11 mouse cellular contexts compared by ENCODE assay signal in the genomic region with DNA sequence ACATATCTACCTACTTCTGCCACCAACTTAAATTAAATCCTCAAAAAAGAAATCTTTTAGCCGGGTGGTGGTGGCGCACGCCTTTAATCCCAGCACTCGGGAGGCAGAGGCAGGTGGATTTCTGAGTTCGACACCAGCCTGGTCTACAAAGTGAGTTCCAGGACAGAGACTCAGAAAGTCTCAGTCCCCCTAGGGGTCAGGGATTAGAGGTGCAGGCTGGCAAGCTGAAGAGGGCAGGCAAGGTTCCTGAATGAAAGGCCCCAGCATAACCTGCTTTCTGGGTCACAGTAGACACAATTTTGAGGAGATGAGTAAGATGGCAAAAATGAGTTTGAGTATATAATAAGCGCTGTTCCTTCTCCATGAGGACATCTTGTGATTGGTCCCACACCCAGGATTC. TPM values are rescaled to one million over a fixed set of nuclear protein-coding genes. Genes with fewer than 3 reads are reported as not detected.
A peak's percentile ranks its signal among the peaks of the same experiment; 100 is the strongest.
DNase-seq lines count a peak whose midpoint lies in the region; ATAC-seq and TF ChIP-seq lines count a peak whose summit lies in the region.
"Had no signal": no experiment of that assay in that cellular context is flagged by ENCODE, and none has a peak within 500 bp of the region (broad histone marks: within the 10 kb centered on the region; RNA-seq: fewer than 3 reads in every experiment).

No protein-coding gene starts in this region.

- H3K4me1 ChIP-seq in kidney, postnatal 0 days (replicated peaks; ENCODE audit: insufficient read depth, low read length) = no peaks in the 10 kb centered on the region
- H3K4me1 ChIP-seq: limb, embryonic 12.5 days; midbrain, embryonic 15.5 days had no signal

- no peak for ATAC-seq in kidney, postnatal 0 days (replicated peaks; ENCODE audit: low FRiP score, low read depth)
- peak; percentile 84 for ATAC-seq in megakaryocyte-erythroid progenitor cell, adult 5-6 weeks (replicated peaks; ENCODE audit: low FRiP score, low TSS enrichment, poor library complexity, severe bottlenecking)
- ATAC-seq: midbrain, embryonic 15.5 days had no signal

- TF ChIP-seq CTCF in kidney, postnatal 0 days (IDR thresholded peaks at IDR 0.05; ENCODE audit: low read depth) = peak; percentile 40

- H3K9ac ChIP-seq in kidney, postnatal 0 days (ENCODE audit: low read depth, low read length) = no peak overlapping the region
- H3K9ac ChIP-seq: heart, embryonic 12.5 days; limb, embryonic 12.5 days; midbrain, embryonic 15.5 days had no signal

- no peaks in the 10 kb centered on the region for H3K27me3 ChIP-seq in kidney, postnatal 0 days (ENCODE audit: insufficient read depth, low read length)
- H3K27me3 ChIP-seq: heart, embryonic 12.5 days; limb, embryonic 12.5 days; midbrain, embryonic 15.5 days had no signal

- H3K4me2 ChIP-seq in kidney, postnatal 0 days (ENCODE audit: low read length) = no peak overlapping the region
- H3K4me2 ChIP-seq: heart, embryonic 12.5 days; limb, embryonic 12.5 days; midbrain, embryonic 15.5 days had no signal

- H3K36me3 ChIP-seq in kidney, postnatal 0 days (ENCODE audit: insufficient read depth, low read length) = peaks cover 51% of the 10 kb centered on the region

- intact Hi-C loops in gastrocnemius, postnatal 36 days (cut with DNase I) = loop anchor here (5.0 kb wide), 1 partner anchor 108 kb away; no protein-coding TSS in a partner anchor

- H3K27ac ChIP-seq in kidney, postnatal 0 days = no peak overlapping the region
- H3K27ac ChIP-seq: limb, embryonic 12.5 days; midbrain, embryonic 15.5 days had no signal

- H3K9me3 ChIP-seq in kidney, postnatal 0 days (replicated peaks; ENCODE audit: low read length) = no peaks in the 10 kb centered on the region
- H3K9me3 ChIP-seq: heart, embryonic 12.5 days; limb, embryonic 12.5 days; midbrain, embryonic 15.5 days had no signal

- no peak overlapping the region for H3K4me3 ChIP-seq in kidney, postnatal 0 days (replicated peaks; ENCODE audit: low read depth, low read length)
- H3K4me3 ChIP-seq: heart, embryonic 12.5 days; limb, embryonic 12.5 days; midbrain, embryonic 15.5 days had no signal

- no peak for DNase-seq in kidney, postnatal 0 days (ENCODE audit: low spot score)
- DNase-seq in kidney, adult 9 months = no peak
- DNase-seq in CD4-positive, CD25-positive, alpha-beta regulatory T cell, adult 2 months (ENCODE audit: low read depth, low spot score) = peak; percentile 67
- DNase-seq in ZHBTc4 (ENCODE audit: low read depth, low spot score) = peak; percentile 65
- DNase-seq in urinary bladder, postnatal 25 days (ENCODE audit: low spot score) = no peak
- no peak for DNase-seq in right cerebral cortex, postnatal 36 days (ENCODE audit: low spot score in 2 of 2)
- DNase-seq in gastrocnemius, postnatal 36 days = no peak

- WGBS in kidney, postnatal 0 days = 95% methylated on average over 6 of the region's 6 CpGs

RNA-seq across cellular contexts. Expression of a gene that starts 9.1 kb away (rescaled TPM):
- polyA plus RNA-seq in kidney, postnatal 0 days (2015; fragmentation: Nextera tagmentation; extraction: Ambion mirVana) = 22.8 and 24.9 TPM in 2 replicates
- 4.2 and 6.5 TPM in 2 replicates for total RNA-seq in megakaryocyte-erythroid progenitor cell, adult 5-6 weeks (2014; fragmentation: Nextera tagmentation)
- 5.0 and 8.7 TPM in 2 replicates for total RNA-seq in megakaryocyte-erythroid progenitor cell, adult 5-6 weeks (2017)
- total RNA-seq in gastrocnemius, postnatal 36 days (2021) = 10 to 100 TPM; 12.7 to 13.5 TPM

RNA-seq across cellular contexts. Expression of a gene that starts 15.2 kb away (rescaled TPM):
- polyA plus RNA-seq in kidney, postnatal 0 days (2015; fragmentation: Nextera tagmentation; extraction: Ambion mirVana) = 41.4 and 43.6 TPM in 2 replicates
- 79.6 and 114 TPM in 2 replicates for total RNA-seq in megakaryocyte-erythroid progenitor cell, adult 5-6 weeks (2014; fragmentation: Nextera tagmentation)
- total RNA-seq in megakaryocyte-erythroid progenitor cell, adult 5-6 weeks (2017) = 58.8 and 83.3 TPM in 2 replicates
- 10 to 100 TPM; 16.8 to 20.9 TPM for total RNA-seq in gastrocnemius, postnatal 36 days (2021)

RNA-seq across cellular contexts. Expression of a gene that starts 29.0 kb away (rescaled TPM):
- polyA plus RNA-seq in kidney, postnatal 0 days (2015; fragmentation: Nextera tagmentation; extraction: Ambion mirVana) = 7.9 and 9.5 TPM in 2 replicates
- total RNA-seq in megakaryocyte-erythroid progenitor cell, adult 5-6 weeks (2014; fragmentation: Nextera tagmentation) = 31.6 and 33.3 TPM in 2 replicates
- total RNA-seq in megakaryocyte-erythroid progenitor cell, adult 5-6 weeks (2017) = 9.4 and 10.0 TPM in 2 replicates
- 10 to 100 TPM; 34.9 to 36.6 TPM for total RNA-seq in gastrocnemius, postnatal 36 days (2021)

RNA-seq across cellular contexts. Expression of a gene that starts 43.4 kb away (rescaled TPM):
- polyA plus RNA-seq in kidney, postnatal 0 days (2015; fragmentation: Nextera tagmentation; extraction: Ambion mirVana) = 99.2 and 102 TPM in 2 replicates
- total RNA-seq in megakaryocyte-erythroid progenitor cell, adult 5-6 weeks (2014; fragmentation: Nextera tagmentation) = 9.9 and 22.9 TPM in 2 replicates
- total RNA-seq in megakaryocyte-erythroid progenitor cell, adult 5-6 weeks (2017) = 1.9 and 7.5 TPM in 2 replicates
- total RNA-seq in gastrocnemius, postnatal 36 days (2021) = 1 to 10 TPM; 7.5 to 8.2 TPM

RNA-seq across cellular contexts. Expression of a gene that starts 55.8 kb away (rescaled TPM):
- 2.4 and 2.9 TPM in 2 replicates for polyA plus RNA-seq in kidney, postnatal 0 days (2015; fragmentation: Nextera tagmentation; extraction: Ambion mirVana)
- total RNA-seq in megakaryocyte-erythroid progenitor cell, adult 5-6 weeks (2014; fragmentation: Nextera tagmentation) = 0.11 and 0.99 TPM in 2 replicates
- total RNA-seq in megakaryocyte-erythroid progenitor cell, adult 5-6 weeks (2017) = 0.23 and 5.7 TPM in 2 replicates
- 10 to 100 TPM; 18.0 to 19.6 TPM for total RNA-seq in gastrocnemius, postnatal 36 days (2021)

Comparison
In these comparisons a context has a peak if more than half of its experiments do, and no peak if none do; other contexts are left out.
1. DNase-seq: peak in CD4-positive, CD25-positive, alpha-beta regulatory T cell, adult 2 months (single experiment) and ZHBTc4 (single experiment); none in kidney, postnatal 0 days (single experiment), kidney, adult 9 months (single experiment), urinary bladder, postnatal 25 days (single experiment), right cerebral cortex, postnatal 36 days (0 of 2) and gastrocnemius, postnatal 36 days (0 of 2).